Mouse (Mus musculus) limb, embryonic 11.5 days (tissue): Measurements from ENCODE around the gene Gm32742. TPM values are rescaled to one million over a fixed set of nuclear protein-coding genes. Genes with fewer than 3 reads are reported as not detected.

ENCODE experiments used
- ATAC-seq: fragments of 200-750 bp; cut with Nextera tagmentation; 2 replicates; pipeline ENCODE4 v1.8.0; 2017; ENCODE audit warnings: low read depth; ENCODE audit not compliant: insufficient number of reproducible peaks, low FRiP score, low TSS enrichment
- DNase-seq: peaks from one replicate; pipeline ENCODE4 v3.0.0-alpha.2; 2015; ENCODE audit warnings: low spot score
- H3K27ac ChIP-seq: fragments of 300-500 bp; sonication (generic); replicated peaks from 2 replicates; pipeline ENCODE4 v1.5.1; 2014; ENCODE audit warnings: low read depth, mild to moderate bottlenecking, low read length
- H3K27me3 ChIP-seq: fragments of 300-500 bp; sonication (generic); 2 replicates; pipeline ENCODE4 v1.6.1; 2014; ENCODE audit warnings: mild to moderate bottlenecking, low read length, mixed read lengths; ENCODE audit not compliant: control insufficient read depth, insufficient read depth
- H3K36me3 ChIP-seq: fragments of 300-500 bp; sonication (generic); 2 replicates; pipeline ENCODE4 v1.6.1; 2014; ENCODE audit warnings: mild to moderate bottlenecking, low read length, moderate library complexity, mixed read lengths; ENCODE audit not compliant: control insufficient read depth, insufficient read depth
- H3K4me1 ChIP-seq: fragments of 300-500 bp; sonication (generic); 2 replicates; pipeline ENCODE4 v1.6.1; 2014; ENCODE audit warnings: low read length, mixed read lengths; ENCODE audit not compliant: control insufficient read depth, insufficient read depth
- H3K4me2 ChIP-seq: fragments of 300-500 bp; sonication (generic); 2 replicates; pipeline ENCODE4 v1.6.1; 2014; ENCODE audit warnings: low read depth, mild to moderate bottlenecking, moderate library complexity; ENCODE audit not compliant: severe bottlenecking
- H3K4me3 ChIP-seq: fragments of 300-500 bp; sonication (generic); 2 replicates; pipeline ENCODE4 v1.5.1; 2014; ENCODE audit warnings: low read depth, low read length
- H3K9ac ChIP-seq: fragments of 300-500 bp; sonication (generic); 2 replicates; pipeline ENCODE4 v1.6.1; 2014; ENCODE audit warnings: mild to moderate bottlenecking, low read length
- H3K9me3 ChIP-seq: fragments of 300-500 bp; sonication (generic); 2 replicates; pipeline ENCODE4 v1.6.1; 2016; ENCODE audit warnings: low read length; ENCODE audit not compliant: control insufficient read depth
- WGBS: fragments of 180-500 bp; shearing (Covaris S2); extraction: QIAGEN DNeasy Blood & Tissue Kit; methylation state at CpG from one replicate; pipeline ENCODE4 v1.1.7; 2014; 5-methylcytosine and 5-hydroxymethylcytosine counted together
- polyA plus RNA-seq: library from polyadenylated mRNA; unstranded; fragments of >200 nt; fragmentation: Nextera tagmentation; extraction: Ambion mirVana; gene quantifications from 2 replicates; pipeline ENCODE4 v1.2.1, GENCODE M21; 2014

The Gm32742 gene
- polyA plus RNA-seq, 1 experiment from 2014 or later = 0.01 TPM

DNA sequence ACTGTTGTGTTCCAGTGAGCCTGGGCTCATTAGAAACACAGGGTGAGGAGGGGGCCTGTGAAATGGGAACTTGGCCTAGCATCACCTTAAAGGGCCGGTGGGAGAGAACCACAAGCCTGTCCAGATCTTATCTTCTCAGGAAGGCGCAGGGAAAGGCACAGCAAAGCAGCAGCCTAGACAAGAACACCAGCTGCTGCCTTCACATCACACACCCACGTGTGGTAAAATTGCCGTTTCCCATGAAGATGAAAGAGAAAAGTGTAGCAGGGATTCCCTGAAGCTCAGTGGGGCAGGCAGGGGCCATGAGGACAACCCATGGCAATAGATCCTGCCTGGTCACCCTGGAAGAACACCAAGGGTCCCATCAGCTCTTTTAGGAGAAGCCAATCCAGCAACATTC, 20.1 kb upstream of the Gm32742 start:
- no peaks in the 10 kb centered on the region for H3K9me3 ChIP-seq
- H3K4me2 ChIP-seq = no peak overlapping the region
- H3K27ac ChIP-seq = no peak overlapping the region
- DNase-seq (no peak), ATAC-seq (no peak)
- H3K36me3 ChIP-seq = no peaks in the 10 kb centered on the region
- 51% methylated on average over 4 of the region's 4 CpGs for WGBS
- H3K27me3 ChIP-seq = no peaks in the 10 kb centered on the region
- H3K9ac ChIP-seq = no peak overlapping the region
- H3K4me3 ChIP-seq = no peak overlapping the region
- no peaks in the 10 kb centered on the region for H3K4me1 ChIP-seq

DNA sequence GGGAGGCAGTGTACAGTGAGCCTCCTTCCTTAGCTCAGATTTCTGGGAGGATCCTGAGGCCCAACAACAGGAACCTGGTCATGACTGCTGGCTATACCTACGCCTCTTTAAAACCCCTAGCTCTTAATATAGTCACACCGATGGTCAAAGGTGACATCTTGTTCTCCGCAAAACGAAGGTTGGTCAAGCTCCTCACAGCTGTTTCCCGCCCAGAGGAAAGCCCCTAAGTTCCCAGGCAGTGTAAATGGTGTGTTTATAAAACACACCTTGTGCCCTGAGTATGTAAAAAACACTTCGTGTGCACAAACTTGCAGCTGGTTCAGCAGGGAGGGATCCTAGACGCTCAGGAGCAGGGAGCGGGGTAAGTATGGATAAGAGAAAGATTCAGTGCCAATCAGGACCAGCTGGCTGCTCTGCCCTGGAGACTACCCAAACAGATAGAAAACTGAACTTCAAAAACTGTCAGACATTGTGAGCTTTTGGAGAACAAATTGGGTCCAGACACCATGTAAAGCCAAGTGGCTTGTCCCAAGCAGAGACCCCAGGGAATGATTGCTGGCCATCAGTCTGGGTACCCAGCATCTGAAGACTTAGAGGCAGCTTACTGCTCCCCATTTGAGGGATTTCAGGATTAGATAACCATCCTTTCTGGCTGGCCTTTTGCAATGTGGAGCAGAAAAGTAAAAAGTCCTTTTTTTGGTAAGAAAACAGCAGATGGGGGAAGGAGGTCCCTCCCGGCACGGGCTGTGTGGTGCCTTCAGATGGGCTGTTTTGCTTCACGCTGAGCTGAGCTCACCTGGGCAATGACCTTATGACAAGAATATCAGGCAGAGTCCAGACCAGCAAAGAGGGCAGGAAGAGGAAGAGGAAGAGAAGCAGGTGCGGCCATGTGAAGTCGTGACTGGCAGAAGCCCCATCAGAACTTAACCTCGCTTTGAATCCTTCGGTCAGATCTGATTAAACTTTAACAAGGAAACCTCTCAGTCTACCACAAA, 17.7 kb upstream of the Gm32742 start:
- Histone ChIP-seq H3K9ac (no peak overlapping the region), H3K9me3 (no peaks in the 10 kb centered on the region), H3K4me1 (no peaks in the 10 kb centered on the region), H3K27me3 (no peaks in the 10 kb centered on the region), H3K4me3 (no peak overlapping the region), H3K27ac (no peak overlapping the region), H3K4me2 (no peak overlapping the region), H3K36me3 (no peaks in the 10 kb centered on the region)
- no peak for ATAC-seq
- 87% methylated on average over 15 of the region's 15 CpGs for WGBS
- DNase-seq = no peak

DNA sequence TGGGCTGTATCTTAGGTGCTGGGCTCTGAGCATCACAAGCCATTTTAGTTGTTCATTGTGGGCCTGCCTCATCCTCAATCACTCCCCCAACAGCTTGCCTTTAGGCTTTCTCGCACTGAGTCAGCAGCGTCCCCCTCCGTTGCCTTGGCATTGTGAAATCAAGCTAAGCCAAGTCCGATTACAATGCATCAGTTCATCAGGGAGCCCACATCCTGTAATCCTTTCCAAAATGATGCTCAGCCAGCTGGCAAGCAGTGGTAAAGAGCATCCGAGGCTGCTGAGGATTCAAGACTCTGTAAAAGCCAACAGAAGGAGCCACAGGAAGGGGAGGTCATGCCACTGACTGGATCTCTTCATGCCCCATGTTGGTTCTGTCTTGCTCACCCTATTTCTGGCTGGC, 15.3 kb upstream of the Gm32742 start:
- DNase-seq (no peak), ATAC-seq (no peak)
- no peaks in the 10 kb centered on the region for H3K9me3 ChIP-seq
- H3K4me3 ChIP-seq = no peak overlapping the region
- H3K4me1 ChIP-seq = no peaks in the 10 kb centered on the region
- H3K27me3 ChIP-seq = no peaks in the 10 kb centered on the region
- 91% methylated on average over 5 of the region's 5 CpGs for WGBS
- no peak overlapping the region for H3K9ac ChIP-seq
- no peaks in the 10 kb centered on the region for H3K36me3 ChIP-seq
- H3K4me2 ChIP-seq = no peak overlapping the region
- H3K27ac ChIP-seq = no peak overlapping the region

DNA sequence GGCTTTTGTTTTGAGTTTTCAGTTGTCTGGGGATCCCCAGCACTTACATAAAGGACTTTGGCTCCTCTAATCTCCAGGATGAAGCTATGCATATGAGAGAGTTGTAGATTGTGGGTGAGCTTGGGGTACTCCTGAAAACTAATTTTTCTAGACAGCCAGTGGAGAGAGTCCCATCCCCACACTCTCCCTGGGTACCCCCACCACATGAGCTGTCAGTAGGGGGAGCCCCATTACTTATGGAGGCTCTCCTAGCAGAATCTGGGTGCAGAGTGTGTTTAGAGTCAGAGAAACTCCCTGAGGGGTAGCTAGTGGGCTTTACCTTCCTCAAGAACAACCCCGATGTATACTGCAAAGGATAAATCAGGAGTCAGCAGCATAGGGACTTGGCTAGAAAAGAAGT, 13.0 kb upstream of the Gm32742 start:
- H3K4me3 ChIP-seq = no peak overlapping the region
- 93% methylated on average over 1 of the region's 1 CpGs for WGBS
- H3K27me3 ChIP-seq = no peaks in the 10 kb centered on the region
- no peak overlapping the region for H3K27ac ChIP-seq
- DNase-seq = no peak
- H3K9me3 ChIP-seq = no peaks in the 10 kb centered on the region
- no peak for ATAC-seq
- no peak overlapping the region for H3K4me2 ChIP-seq
- H3K9ac ChIP-seq = no peak overlapping the region
- H3K36me3 ChIP-seq = no peaks in the 10 kb centered on the region
- H3K4me1 ChIP-seq = no peaks in the 10 kb centered on the region

DNA sequence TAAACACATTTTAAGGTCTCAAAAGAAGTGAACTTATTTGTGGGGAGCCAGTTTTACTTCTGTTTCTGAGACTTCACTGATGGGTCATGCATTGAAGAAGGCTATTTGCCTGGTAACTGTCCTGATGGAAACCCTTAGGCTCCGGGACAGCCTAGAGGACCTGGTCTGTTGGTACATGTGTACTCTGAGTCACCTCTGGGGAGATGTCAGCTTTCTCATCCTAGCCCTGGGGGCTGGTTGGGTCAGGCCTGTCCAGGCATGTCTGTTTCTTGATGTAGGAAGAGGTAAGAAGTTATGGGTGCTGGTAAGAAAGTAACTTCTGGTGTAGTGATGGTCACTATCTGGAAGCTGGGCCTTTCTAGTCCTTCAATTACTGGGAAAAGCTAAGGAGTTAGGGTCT, 10.4 kb upstream of the Gm32742 start:
- ATAC-seq (no peak), DNase-seq (no peak)
- Histone ChIP-seq H3K9me3 (no peaks in the 10 kb centered on the region), H3K4me3 (no peak overlapping the region), H3K4me1 (no peaks in the 10 kb centered on the region), H3K4me2 (no peak overlapping the region), H3K27ac (no peak overlapping the region), H3K27me3 (no peaks in the 10 kb centered on the region), H3K9ac (no peak overlapping the region), H3K36me3 (no peaks in the 10 kb centered on the region)
- WGBS = 78% methylated on average over 1 of the region's 1 CpGs

DNA sequence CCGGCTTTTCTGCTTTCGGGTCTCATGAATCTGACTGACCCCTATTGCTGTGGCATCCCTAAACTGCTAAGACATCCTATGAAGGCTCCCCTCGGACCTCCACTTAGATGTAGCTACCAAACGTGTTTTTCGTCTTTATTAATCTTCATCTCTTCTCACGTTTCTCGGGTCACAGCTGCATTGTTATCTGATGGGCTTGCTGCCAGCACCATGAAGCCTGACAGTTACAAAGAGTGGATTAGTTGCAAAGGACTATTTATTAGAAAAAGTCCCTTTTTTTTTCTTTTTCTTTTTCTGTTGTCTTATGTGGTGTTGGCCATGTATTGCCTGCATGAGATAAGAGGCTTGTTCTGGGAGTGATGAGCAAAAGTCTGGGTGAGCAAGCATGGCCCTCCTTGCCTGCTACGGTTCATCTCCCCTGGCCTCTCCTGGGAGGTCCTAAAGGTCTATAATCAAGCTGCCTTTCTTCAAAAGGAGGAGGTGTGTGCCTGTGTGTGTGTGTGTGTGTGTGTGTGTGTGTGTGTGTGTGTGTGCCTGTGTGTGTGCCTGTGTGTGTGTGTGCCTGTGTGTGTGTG, 9.7 kb upstream of the Gm32742 start:
- no peak for DNase-seq
- 71% methylated on average over 8 of the region's 8 CpGs for WGBS

DNA sequence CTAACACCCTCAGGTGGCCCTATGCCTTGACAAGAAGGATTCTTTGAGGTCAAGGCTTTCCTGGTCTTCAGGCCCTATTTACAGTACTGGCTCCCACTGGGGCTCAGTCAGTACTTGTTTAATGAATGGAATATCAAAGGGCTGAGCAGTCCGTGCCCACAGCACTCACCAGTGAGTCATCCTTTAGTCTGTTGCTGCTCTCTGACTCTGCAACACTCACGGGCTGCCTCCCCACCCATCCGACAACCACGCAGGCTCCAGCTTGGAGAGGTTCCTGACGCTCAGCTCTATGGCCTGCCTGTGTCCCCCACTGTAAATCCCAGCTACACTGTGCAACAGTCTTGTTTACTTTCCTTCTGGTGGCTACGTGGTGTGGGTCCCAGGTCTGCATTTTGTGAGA, 5.0 kb upstream of the Gm32742 start:
- H3K27me3 ChIP-seq = no peaks in the 10 kb centered on the region
- H3K27ac ChIP-seq = no peak overlapping the region
- no peak overlapping the region for H3K4me2 ChIP-seq
- no peak for DNase-seq
- no peak overlapping the region for H3K9ac ChIP-seq
- 74% methylated on average over 6 of the region's 6 CpGs for WGBS
- H3K4me3 ChIP-seq = no peak overlapping the region
- no peaks in the 10 kb centered on the region for H3K36me3 ChIP-seq
- H3K4me1 ChIP-seq = no peaks in the 10 kb centered on the region
- H3K9me3 ChIP-seq = no peaks in the 10 kb centered on the region
- no peak for ATAC-seq

More for the DNA sequence above, 9.7 kb upstream of the Gm32742 start:
- no peaks in the 10 kb centered on the region for H3K4me1 ChIP-seq
- no peaks in the 10 kb centered on the region for H3K27me3 ChIP-seq
- H3K9ac ChIP-seq = no peak overlapping the region
- no peak overlapping the region for H3K4me2 ChIP-seq
- H3K4me3 ChIP-seq = no peak overlapping the region
- ATAC-seq = no peak
- no peaks in the 10 kb centered on the region for H3K9me3 ChIP-seq
- H3K27ac ChIP-seq = no peak overlapping the region
- no peaks in the 10 kb centered on the region for H3K36me3 ChIP-seq

DNA sequence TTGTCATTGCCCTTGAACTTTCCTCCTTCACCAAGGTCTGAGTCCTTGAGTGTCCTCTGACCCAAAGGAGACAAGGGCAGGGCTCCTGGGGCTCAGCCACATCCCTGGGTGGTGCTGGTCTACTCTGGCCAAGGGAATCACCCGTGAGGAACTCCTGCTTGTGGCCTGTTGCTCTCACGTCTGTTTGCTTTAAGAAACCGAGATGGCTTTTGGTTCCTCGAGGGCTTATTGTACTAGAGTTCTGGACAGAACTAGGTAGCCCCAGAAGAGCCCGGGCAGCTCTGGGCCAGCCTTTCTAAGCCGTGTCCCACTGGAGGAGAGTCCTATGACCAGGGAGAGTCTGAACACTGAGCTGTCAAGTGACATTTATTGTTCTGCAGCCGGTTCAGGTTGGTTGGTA, 3.8 kb upstream of the Gm32742 start:
- H3K4me1 ChIP-seq = no peaks in the 10 kb centered on the region
- H3K4me2 ChIP-seq = no peak overlapping the region
- H3K9me3 ChIP-seq = no peaks in the 10 kb centered on the region
- WGBS = 92% methylated on average over 7 of the region's 7 CpGs
- no peak overlapping the region for H3K9ac ChIP-seq
- DNase-seq = no peak
- H3K27ac ChIP-seq = no peak overlapping the region
- ATAC-seq = no peak
- no peak overlapping the region for H3K4me3 ChIP-seq
- no peaks in the 10 kb centered on the region for H3K36me3 ChIP-seq
- no peaks in the 10 kb centered on the region for H3K27me3 ChIP-seq
